Mouse (Mus musculus) 3134 (cell line): ENCODE results near the gene Ifitm2.

Experiments used
- DNase-seq: peaks from one replicate; pipeline ENCODE4 v3.0.0-alpha.2; 2011; ENCODE audit warnings: low spot score; ENCODE audit not compliant: insufficient read length; ENCODE audit errors: extremely low read depth

The Ifitm2 gene

GRCm38 (mm10) chr7:140945247-140945646, 10.5 kb downstream of the Ifitm2 start:
- no peak for DNase-seq

GRCm38 (mm10) chr7:140944236-140944635, 11.6 kb downstream of the Ifitm2 start:
- DNase-seq = no peak

- DNase-seq = no peak
Measured at GRCm38 (mm10) chr7:140943356-140943755, 12.4 kb downstream of the Ifitm2 start.

DNA sequence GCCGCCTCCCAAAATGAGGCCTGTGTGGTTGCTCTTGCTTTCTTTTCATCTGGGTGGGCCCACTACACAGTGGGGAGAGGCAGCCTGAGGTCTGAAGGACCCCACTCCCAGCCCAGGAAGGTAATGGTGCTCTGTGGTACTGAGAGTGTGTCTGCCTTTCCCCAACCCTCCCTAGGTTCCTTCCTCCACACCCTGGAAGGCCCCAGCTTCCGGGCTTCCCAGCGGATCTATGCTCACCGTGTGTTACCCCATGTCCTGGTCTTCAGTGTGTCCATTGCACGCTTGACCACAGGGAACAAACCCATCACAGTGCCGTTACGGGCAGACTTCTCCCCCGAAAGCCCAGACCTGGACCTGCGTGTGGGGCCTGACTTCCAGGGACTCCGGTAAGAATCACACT, 13.0 kb downstream of the Ifitm2 start:
- no peak for DNase-seq

DNA sequence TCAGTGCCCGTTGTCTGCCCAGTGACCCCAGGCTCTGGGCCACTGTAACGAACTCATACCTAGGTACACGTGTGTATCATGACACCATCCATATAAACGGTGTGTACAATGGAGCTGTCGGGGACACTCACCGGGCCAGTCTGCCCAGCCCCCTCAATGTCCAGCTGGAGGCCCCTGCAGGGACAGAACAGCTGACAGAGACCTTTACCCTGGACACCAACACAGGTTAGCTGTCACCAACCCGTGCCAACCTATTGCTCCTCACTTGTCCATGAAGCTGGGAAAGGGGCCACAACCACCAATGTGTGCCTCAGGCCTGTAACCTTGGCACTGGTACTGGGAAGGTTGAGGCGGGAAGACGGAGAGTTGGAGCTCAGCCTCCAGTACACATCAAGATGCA, 13.4 kb downstream of the Ifitm2 start:
- DNase-seq = no peak

GRCm38 (mm10) chr7:140941222-140942051, 14.3 kb downstream of the Ifitm2 start, which contains the start of gene Pgghg:
TSS of gene Pgghg (plus strand) at chr7:140941391.
- peak; percentile 96 for DNase-seq

DNA sequence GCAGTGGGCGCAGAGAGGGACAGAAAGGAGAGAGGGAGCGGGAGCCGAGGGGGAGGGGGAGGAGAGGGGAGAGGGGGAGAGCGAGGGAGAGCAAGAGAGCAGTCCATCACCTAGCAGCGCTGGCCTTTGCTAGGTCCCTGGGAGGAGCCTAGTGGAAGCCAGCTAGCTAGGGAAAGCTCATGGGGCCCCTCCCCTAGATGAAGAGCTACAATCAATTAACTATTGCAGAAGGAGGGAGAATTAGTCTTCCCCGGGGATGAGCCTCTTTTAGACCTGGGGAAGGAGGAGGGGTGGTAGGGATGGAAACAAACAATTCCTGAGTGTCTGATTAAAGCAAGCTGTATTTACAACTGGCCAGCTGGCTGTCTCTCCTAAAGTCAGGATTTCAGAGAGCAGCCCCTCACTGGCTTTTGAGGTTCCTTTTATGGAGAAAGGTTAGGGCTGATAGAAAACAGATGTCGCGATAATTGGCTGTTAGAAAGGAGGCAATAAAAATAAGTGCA, 16.1 kb downstream of the Ifitm2 start:
- no peak for DNase-seq

DNA sequence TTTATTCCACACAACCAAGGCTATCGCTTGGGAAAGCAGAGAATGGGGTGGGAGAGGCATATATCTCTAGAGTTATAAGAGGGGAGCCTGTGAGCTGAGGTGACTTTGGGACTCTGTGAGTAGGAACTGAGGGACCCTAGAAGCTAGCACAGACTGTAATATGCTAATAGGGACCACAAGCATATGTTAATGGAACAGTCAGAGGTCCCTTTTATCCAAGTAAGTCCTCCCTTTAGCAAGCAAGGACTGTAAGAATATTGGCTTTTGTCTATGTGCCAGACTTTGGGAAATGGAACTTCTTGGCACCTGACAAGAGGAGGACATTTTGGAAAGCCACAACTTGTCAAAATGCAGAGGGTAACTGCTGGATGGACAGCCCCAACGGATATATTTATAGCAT, 16.9 kb downstream of the Ifitm2 start:
- no peak for DNase-seq

DNA sequence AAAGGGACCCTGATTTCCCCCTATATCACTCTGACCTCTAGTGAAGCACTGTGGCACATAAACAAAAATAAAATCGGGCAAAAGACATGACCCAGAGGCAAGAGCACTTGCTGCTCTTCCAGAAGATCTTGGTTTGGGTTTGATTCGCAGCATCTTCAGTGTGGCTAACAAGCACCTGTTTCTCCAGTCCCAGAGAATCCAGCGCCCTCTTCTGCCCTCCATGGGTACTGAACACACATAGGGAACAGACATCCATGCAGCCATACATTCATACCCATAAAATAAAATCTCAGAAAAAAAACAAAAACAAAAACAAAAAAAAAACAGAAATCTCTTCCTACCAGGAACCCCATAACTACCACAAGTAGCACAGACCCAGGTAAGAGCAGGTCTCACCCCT, 17.4 kb downstream of the Ifitm2 start:
- no peak for DNase-seq

DNA sequence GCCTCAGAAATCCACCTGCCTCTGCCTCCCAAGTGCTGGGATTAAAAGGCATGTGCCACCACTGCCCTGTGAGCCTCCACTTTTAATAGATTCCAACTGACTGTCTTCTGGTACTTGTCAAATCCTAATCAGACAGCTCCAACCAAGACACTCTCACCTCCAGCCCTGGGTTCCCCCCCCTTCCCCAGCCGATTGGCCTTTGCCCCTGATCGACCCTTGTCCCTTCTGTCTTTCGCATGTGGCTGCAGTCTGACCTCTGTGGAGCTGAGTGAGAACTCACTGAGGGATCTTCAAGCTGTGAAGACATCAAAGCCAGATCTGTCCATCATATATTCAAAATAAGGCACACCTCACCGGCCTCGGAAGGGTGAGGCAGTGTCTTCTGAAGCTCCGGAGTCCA, 28.6 kb downstream of the Ifitm2 start:
- no peak for DNase-seq

GRCm38 (mm10) chr7:140923070-140923775, 32.6 kb downstream of the Ifitm2 start:
- DNase-seq = no peak

- no peak for DNase-seq
Measured at GRCm38 (mm10) chr7:140922398-140923069, 33.3 kb downstream of the Ifitm2 start.

DNA sequence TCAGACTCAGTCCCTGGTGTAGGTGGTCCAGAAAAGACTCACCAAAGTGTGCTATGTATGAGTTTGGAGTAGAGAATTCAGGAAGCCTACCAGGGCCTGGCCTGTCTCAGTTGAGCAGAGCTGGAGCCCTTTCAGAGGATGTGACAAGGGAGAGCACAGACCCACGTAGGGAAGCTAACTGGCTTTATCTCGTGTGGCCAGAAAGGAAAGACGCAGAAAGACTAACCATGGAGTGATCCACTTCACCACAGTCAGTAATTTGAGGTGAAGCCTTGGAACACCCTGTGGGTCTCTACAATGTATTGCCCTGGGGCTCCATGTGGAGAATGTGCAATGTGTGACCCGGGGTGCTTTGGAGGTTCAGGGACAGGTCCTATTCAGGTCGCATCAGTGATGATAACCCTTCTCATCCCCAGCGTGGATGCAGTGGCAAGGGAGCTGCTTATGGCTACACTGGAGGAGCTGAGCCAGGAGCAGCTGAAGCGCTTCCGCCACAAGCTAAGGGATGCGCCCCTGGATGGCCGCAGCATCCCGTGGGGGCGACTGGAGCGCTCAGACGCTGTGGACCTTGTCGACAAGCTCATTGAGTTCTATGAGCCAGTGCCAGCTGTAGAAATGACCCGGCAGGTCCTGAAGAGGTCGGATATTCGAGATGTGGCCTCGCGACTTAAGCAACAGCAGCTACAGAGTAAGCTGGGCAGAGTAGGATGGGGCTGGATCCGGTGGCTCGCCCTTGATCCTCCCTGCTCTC, 34.4 kb downstream of the Ifitm2 start:
- DNase-seq = no peak

GRCm38 (mm10) chr7:140920418-140921029, 35.3 kb downstream of the Ifitm2 start, which contains the start of gene Nlrp6:
TSS of gene Nlrp6 (plus strand) at chr7:140920902.
- DNase-seq = no peak

DNA sequence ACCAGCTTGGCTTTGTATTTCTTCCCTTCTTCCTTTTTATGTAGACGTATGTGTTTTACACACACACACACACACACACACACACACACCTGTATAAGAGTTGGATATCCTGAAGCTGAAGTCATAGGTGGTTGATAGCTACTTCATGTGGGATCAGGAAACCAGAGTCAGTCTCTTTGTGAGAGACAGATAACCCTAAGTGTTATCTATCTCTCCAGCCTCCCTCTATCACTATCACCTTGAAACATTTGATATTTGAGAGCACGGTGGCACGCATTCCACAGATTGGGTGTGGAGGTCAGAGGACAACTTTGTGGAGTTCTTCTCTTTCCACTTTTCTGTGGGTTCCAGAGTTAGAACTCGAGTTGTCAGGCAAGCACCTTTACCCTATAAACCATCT, 35.9 kb downstream of the Ifitm2 start:
- no peak for DNase-seq

DNA sequence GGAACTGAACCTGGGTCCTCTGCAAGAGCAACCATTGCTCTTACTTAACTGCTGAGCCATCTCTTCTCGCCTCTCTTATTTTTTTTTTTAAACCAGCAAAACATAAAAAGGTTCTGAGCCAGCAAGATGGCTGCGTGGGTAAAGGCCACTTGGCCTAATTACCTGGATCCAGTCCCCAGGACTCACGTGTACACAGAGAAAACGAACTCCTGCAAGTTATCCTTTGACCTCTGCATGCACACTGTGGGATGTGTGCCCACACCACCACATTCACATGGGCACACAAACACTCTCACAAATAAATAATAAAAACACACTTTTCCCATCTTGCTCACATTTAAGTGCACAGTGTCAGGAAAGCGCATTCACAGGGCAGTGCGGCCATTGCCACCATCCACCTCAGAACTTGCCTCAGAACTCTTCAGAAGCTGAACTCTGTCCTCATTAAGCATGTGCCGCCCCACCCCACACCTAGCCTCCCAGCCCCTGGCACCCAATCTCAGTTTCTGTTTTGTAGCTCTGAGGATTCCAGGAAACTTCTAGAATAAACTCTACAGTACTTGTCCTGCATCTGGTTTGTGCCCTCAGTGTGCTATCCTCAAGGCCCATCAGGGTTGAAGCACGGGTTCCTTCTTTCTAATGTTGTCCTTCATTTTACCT, 41.6 kb downstream of the Ifitm2 start:
- DNase-seq = no peak

DNA sequence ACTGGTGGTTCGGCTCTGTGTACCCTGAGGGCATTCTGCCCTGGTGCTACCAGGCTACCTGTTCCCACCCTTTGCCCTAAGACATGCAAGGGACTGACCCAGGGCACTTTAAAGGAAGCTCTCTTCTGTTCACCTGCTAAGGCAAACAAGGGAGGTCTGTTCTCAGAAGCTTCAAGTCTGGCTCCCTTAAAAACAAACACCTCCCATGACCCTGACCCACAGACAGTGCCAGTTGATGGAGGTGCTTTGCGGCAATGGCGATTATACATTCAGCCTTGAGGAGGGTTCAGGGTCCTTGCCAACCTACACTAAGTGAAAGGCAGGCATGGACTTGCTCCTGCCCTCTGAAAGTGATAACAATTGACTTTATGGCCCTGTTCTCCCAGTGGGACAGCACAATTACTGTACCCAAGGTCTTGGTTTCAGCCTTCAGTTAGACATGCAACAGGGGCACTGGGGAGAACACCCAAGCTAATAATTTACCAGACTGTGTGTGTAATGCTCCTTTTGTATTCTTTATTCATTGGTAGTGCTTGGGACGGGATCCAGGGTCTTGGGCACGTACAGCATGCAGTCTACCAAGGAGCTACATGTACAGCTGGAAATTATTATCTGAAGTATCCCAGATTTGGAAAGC, 42.8 kb downstream of the Ifitm2 start:
- DNase-seq = no peak

DNA sequence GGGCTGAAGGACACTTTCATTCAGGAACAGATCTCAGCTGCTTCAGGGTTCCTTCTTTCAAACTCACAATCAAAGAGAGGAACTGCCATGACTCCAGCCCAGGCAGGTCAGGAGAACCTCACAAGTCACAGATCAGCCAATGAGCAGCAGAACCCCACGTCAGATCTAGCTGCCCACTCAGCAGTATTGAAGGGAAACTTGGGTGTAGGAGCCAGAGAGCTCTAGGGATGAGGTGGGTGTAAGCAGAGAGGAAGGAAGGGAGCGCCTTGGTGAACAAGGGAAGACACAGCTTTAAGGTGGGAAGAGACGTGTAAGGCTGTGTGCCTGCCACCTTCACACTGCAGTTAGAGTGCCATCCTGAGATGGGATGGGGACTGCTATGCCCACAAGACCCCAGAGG, 43.5 kb downstream of the Ifitm2 start:
- DNase-seq = no peak

DNA sequence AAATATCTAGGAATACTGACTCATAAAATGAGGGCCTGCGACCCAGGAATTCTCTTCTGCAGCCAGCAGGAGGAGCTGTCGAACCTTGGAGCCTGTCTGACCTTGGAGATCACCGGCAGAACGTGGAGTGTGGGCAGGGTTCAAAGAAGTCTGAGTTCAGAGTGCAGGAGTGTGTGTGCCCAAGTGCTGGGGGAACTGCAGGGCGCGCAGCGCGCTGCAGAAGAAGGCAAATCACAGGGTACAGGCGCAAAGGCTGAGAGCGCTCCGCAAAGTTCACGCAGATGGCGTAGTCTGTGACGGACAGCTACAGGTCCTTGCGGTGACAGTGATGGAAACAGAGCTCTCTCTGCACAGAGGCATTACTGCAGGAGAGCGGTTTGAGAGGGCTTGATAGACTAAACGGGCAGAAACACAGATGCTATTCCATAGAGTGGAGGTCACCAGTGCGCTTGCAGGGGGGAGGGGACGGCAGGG, 47.1 kb downstream of the Ifitm2 start:
- DNase-seq = peak; percentile 48
